In genomic region chr17:34587423-34587811, GRCm38 (mm10) we compare ENCODE assay signal across 8 mouse cellular contexts. TPM values are rescaled to one million over a fixed set of nuclear protein-coding genes. Genes with fewer than 3 reads are reported as not detected.
DNase-seq lines count a peak whose midpoint lies in the region; ATAC-seq and TF ChIP-seq lines count a peak whose summit lies in the region.

No protein-coding gene starts in this region.

- peak overlapping the region; percentile 92 for H3K9ac ChIP-seq in forebrain, embryonic 15.5 days (replicated peaks)
- H3K9ac ChIP-seq in neural tube, embryonic 15.5 days (replicated peaks) = peak overlapping the region; percentile 89

- peak overlapping the region; percentile 100 for H3K27ac ChIP-seq in forebrain, embryonic 15.5 days (replicated peaks)
- peak overlapping the region; percentile 97 for H3K27ac ChIP-seq in layer of hippocampus, adult 2 months
- H3K27ac ChIP-seq in neural tube, embryonic 15.5 days (replicated peaks) = peak overlapping the region; percentile 100

- peak; percentile 92 for DNase-seq in ES-CJ7 (ENCODE audit: low read depth, low spot score)
- peak; percentile 98 for DNase-seq in cerebellum, adult 11-12 months
- peak; percentile 96 for DNase-seq in heart, postnatal 25 days (ENCODE audit: low spot score)
- peak; percentile 96 to 99 for DNase-seq in layer of hippocampus, adult 2 months (ENCODE audit: low spot score in 2 of 2)
- peak; percentile 97 for DNase-seq in lung, adult 2 months
- DNase-seq in testis, postnatal 10 days (ENCODE audit: low spot score) = peak; percentile 98

- no peak for TF ChIP-seq CTCF in layer of hippocampus, adult 2 months (conservative IDR thresholded peaks at IDR 0.05)
- TF ChIP-seq CTCF in lung, adult 2 months (IDR thresholded peaks at IDR 0.05; ENCODE audit: insufficient read depth, low read length) = no peak

- H3K4me3 ChIP-seq in forebrain, embryonic 15.5 days = peak overlapping the region; percentile 87
- H3K4me3 ChIP-seq in layer of hippocampus, adult 2 months = peak overlapping the region; percentile 93
- peak overlapping the region; percentile 78 for H3K4me3 ChIP-seq in lung, adult 2 months (replicated peaks; ENCODE audit: extremely low read depth, low read depth, low read length)
- peak overlapping the region; percentile 76 for H3K4me3 ChIP-seq in neural tube, embryonic 15.5 days (replicated peaks)

- peak; percentile 87 for ATAC-seq in forebrain, embryonic 15.5 days (replicated peaks)
- peak; percentile 81 for ATAC-seq in neural tube, embryonic 15.5 days (ENCODE audit: low FRiP score)

- WGBS in forebrain, embryonic 15.5 days = 0% methylated on average over 49 of the region's 50 CpGs
- 1% methylated on average over 50 of the region's 50 CpGs for WGBS in lung, adult 2 months
- under 1% methylated on average over 50 of the region's 50 CpGs for WGBS in neural tube, embryonic 15.5 days

- peak overlapping the region; percentile 96 for H3K4me2 ChIP-seq in forebrain, embryonic 15.5 days (replicated peaks)
- H3K4me2 ChIP-seq in neural tube, embryonic 15.5 days = peak overlapping the region; percentile 88

- no peaks in the 10 kb centered on the region for H3K27me3 ChIP-seq in forebrain, embryonic 15.5 days
- no peaks in the 10 kb centered on the region for H3K27me3 ChIP-seq in neural tube, embryonic 15.5 days (replicated peaks)

- peaks cover 34% of the 10 kb centered on the region for H3K4me1 ChIP-seq in forebrain, embryonic 15.5 days
- peaks cover 19% of the 10 kb centered on the region for H3K4me1 ChIP-seq in lung, adult 2 months (ENCODE audit: control insufficient read depth, insufficient read depth, low read length)
- H3K4me1 ChIP-seq in neural tube, embryonic 15.5 days = peaks cover 49% of the 10 kb centered on the region

- intact Hi-C loops in heart, postnatal 25 days (cut with DNase I) = loop anchor here (10.0 kb wide), 1 partner anchor 463 kb away; the partner anchor contains the start of gene Brd2

- H3K9me3 ChIP-seq in forebrain, embryonic 15.5 days = no peaks in the 10 kb centered on the region
- H3K9me3 ChIP-seq in neural tube, embryonic 15.5 days (replicated peaks) = no peaks in the 10 kb centered on the region

- TF ChIP-seq POLR2A in lung, adult 2 months (IDR thresholded peaks at IDR 0.05; ENCODE audit: borderline replicate concordance, extremely low read depth, low read depth, low read length) = peak; percentile 92

- H3K36me3 ChIP-seq in forebrain, embryonic 15.5 days = no peaks in the 10 kb centered on the region
- no peaks in the 10 kb centered on the region for H3K36me3 ChIP-seq in neural tube, embryonic 15.5 days

RNA-seq across cellular contexts. Expression of gene Gpsm3, which starts 2.2 kb away (rescaled TPM):
- 2.7 and 3.2 TPM in 2 replicates for polyA plus RNA-seq in forebrain, embryonic 15.5 days (2015; fragmentation: Nextera tagmentation; extraction: Ambion mirVana)
- 1 to 10 TPM; 4.1 to 4.2 TPM for total RNA-seq in heart, postnatal 25 days (2021)
- total RNA-seq in layer of hippocampus, adult 2 months (2021) = 1 to 10 TPM; 2.4 to 2.5 TPM
- polyA plus RNA-seq in lung, adult 2 months (2012; rRNA removed) = 32.2 and 35.6 TPM in 2 replicates
- polyA plus RNA-seq in neural tube, embryonic 15.5 days (2015; fragmentation: Nextera tagmentation; extraction: Ambion mirVana) = 3.8 and 14.5 TPM in 2 replicates

RNA-seq across cellular contexts. Expression of gene Pbx2, which starts 3.6 kb away (rescaled TPM):
- polyA plus RNA-seq in forebrain, embryonic 15.5 days (2015; fragmentation: Nextera tagmentation; extraction: Ambion mirVana) = 6.8 and 7.5 TPM in 2 replicates
- total RNA-seq in heart, postnatal 25 days (2021) = 10 to 100 TPM; 17.6 to 17.8 TPM
- 10 to 100 TPM; 66.9 to 69.5 TPM for total RNA-seq in layer of hippocampus, adult 2 months (2021)
- polyA plus RNA-seq in lung, adult 2 months (2012; rRNA removed) = 87.8 and 88.3 TPM in 2 replicates
- 8.2 and 10.3 TPM in 2 replicates for polyA plus RNA-seq in neural tube, embryonic 15.5 days (2015; fragmentation: Nextera tagmentation; extraction: Ambion mirVana)

RNA-seq across cellular contexts. Expression of gene Ager, which starts 10.2 kb away (rescaled TPM):
- polyA plus RNA-seq in forebrain, embryonic 15.5 days (2015; fragmentation: Nextera tagmentation; extraction: Ambion mirVana) = 1.8 TPM in 2 replicates
- total RNA-seq in heart, postnatal 25 days (2021) = under 1 TPM in 1 of 2 experiments, not detected in 1; 0.56 TPM
- under 1 TPM; 0.79 to 0.83 TPM for total RNA-seq in layer of hippocampus, adult 2 months (2021)
- polyA plus RNA-seq in lung, adult 2 months (2012; rRNA removed) = 1,792 and 1,921 TPM in 2 replicates
- polyA plus RNA-seq in neural tube, embryonic 15.5 days (2015; fragmentation: Nextera tagmentation; extraction: Ambion mirVana) = 1.0 and 1.4 TPM in 2 replicates

RNA-seq across cellular contexts. Expression of gene Rnf5, which starts 16.1 kb away (rescaled TPM):
- 313 and 321 TPM in 2 replicates for polyA plus RNA-seq in forebrain, embryonic 15.5 days (2015; fragmentation: Nextera tagmentation; extraction: Ambion mirVana)
- total RNA-seq in heart, postnatal 25 days (2021) = 10 to 100 TPM; 34.9 to 35.0 TPM
- total RNA-seq in layer of hippocampus, adult 2 months (2021) = 10 to 100 TPM; 72.1 to 80.3 TPM
- 52.0 and 83.7 TPM in 2 replicates for polyA plus RNA-seq in lung, adult 2 months (2012; rRNA removed)
- 256 and 280 TPM in 2 replicates for polyA plus RNA-seq in neural tube, embryonic 15.5 days (2015; fragmentation: Nextera tagmentation; extraction: Ambion mirVana)

RNA-seq across cellular contexts. Expression of gene Agpat1, which starts 16.6 kb away (rescaled TPM):
- 89.2 and 91.1 TPM in 2 replicates for polyA plus RNA-seq in forebrain, embryonic 15.5 days (2015; fragmentation: Nextera tagmentation; extraction: Ambion mirVana)
- total RNA-seq in heart, postnatal 25 days (2021) = 10 to 100 TPM; 65.8 to 66.8 TPM
- total RNA-seq in layer of hippocampus, adult 2 months (2021) = 100 to 1,000 TPM; 153 to 160 TPM
- polyA plus RNA-seq in lung, adult 2 months (2012; rRNA removed) = 172 TPM in 2 replicates
- polyA plus RNA-seq in neural tube, embryonic 15.5 days (2015; fragmentation: Nextera tagmentation; extraction: Ambion mirVana) = 109 and 133 TPM in 2 replicates

Comparison
In these comparisons a context has a peak if more than half of its experiments do, and no peak if none do; other contexts are left out.
1. Peak in every context shown above with its lines: DNase-seq, ATAC-seq, H3K4me3 ChIP-seq and H3K27ac ChIP-seq.
2. RNA of gene Ager, which starts 10.2 kb away (polyA plus RNA-seq): 1,792 to 1,921 TPM in lung, adult 2 months; 1.8 TPM in forebrain, embryonic 15.5 days and 1.0 to 1.4 TPM in neural tube, embryonic 15.5 days; every median in the first group is over 100 times any median in the second.